ENCODE assay signal across 23 mouse cellular contexts in genomic region chr12:75524199-75524598, GRCm38 (mm10).
"Had no signal": no experiment of that assay in that cellular context is flagged by ENCODE, and none has a peak within 500 bp of the region (broad histone marks: within the 10 kb centered on the region; RNA-seq: fewer than 3 reads in every experiment).

No protein-coding gene starts in this region.

- H3K9ac ChIP-seq: heart, embryonic 12.5 days; hindbrain, embryonic 13.5 days; hindbrain, embryonic 15.5 days; limb, embryonic 13.5 days; limb, embryonic 15.5 days; liver, embryonic 12.5 days; liver, embryonic 14.5 days had no signal

- H3K4me3 ChIP-seq: heart, embryonic 10.5 days; heart, embryonic 12.5 days; hindbrain, embryonic 13.5 days; hindbrain, embryonic 15.5 days; limb, embryonic 13.5 days; limb, embryonic 15.5 days; liver, embryonic 12.5 days had no signal

- H3K9me3 ChIP-seq: heart, embryonic 10.5 days; heart, embryonic 12.5 days; hindbrain, embryonic 13.5 days; hindbrain, embryonic 15.5 days; limb, embryonic 13.5 days; limb, embryonic 15.5 days; liver, embryonic 12.5 days had no signal

- ATAC-seq: hindbrain, postnatal 0 days; intestine, embryonic 16.5 days; liver, embryonic 12.5 days had no signal

- H3K27ac ChIP-seq: heart, embryonic 10.5 days; hindbrain, embryonic 15.5 days; hindbrain, postnatal 0 days; kidney, postnatal 0 days; limb, embryonic 13.5 days; limb, embryonic 15.5 days; liver, embryonic 12.5 days; liver, embryonic 14.5 days had no signal

- DNase-seq: gastrocnemius, postnatal 14 days; gastrocnemius, postnatal 36 days; heart, adult 18-20 months; heart, postnatal 14 days; heart, postnatal 36 days; kidney, adult 11 months; kidney, adult 2 months; kidney, postnatal 14 days; kidney, postnatal 36 days; layer of hippocampus, adult 9-11 months; layer of hippocampus, postnatal 36 days; left cerebral cortex, postnatal 4 days had no signal

- H3K36me3 ChIP-seq: hindbrain, embryonic 13.5 days; hindbrain, embryonic 15.5 days; limb, embryonic 13.5 days; limb, embryonic 15.5 days had no signal

- H3K27me3 ChIP-seq: heart, embryonic 12.5 days; hindbrain, embryonic 13.5 days; hindbrain, embryonic 15.5 days; limb, embryonic 13.5 days; limb, embryonic 15.5 days; liver, embryonic 12.5 days had no signal

- H3K4me2 ChIP-seq: heart, embryonic 12.5 days; hindbrain, embryonic 13.5 days; hindbrain, embryonic 15.5 days; limb, embryonic 13.5 days; limb, embryonic 15.5 days; liver, embryonic 12.5 days had no signal
